Comparison of ENCODE assay signal across 9 mouse cellular contexts in genomic region chr11:109671136-109672020, GRCm38 (mm10). TPM values are rescaled to one million over a fixed set of nuclear protein-coding genes. Genes with fewer than 3 reads are reported as not detected.
DNase-seq lines count a peak whose midpoint lies in the region; ATAC-seq lines count a peak whose summit lies in the region.
"Had no signal": no experiment of that assay in that cellular context is flagged by ENCODE, and none has a peak within 500 bp of the region (broad histone marks: within the 10 kb centered on the region; RNA-seq: fewer than 3 reads in every experiment).

No protein-coding gene starts in this region.

- no peak overlapping the region for H3K4me2 ChIP-seq in liver, embryonic 15.5 days
- no peak overlapping the region for H3K4me2 ChIP-seq in liver, embryonic 12.5 days

- WGBS in liver, embryonic 15.5 days (ENCODE audit: insufficient replicate concordance) = 68% methylated on average over 6 of the region's 6 CpGs
- WGBS in liver, embryonic 12.5 days (ENCODE audit: insufficient replicate concordance) = 70% methylated on average over 6 of the region's 6 CpGs

- no peak overlapping the region for H3K9ac ChIP-seq in liver, embryonic 15.5 days
- H3K9ac ChIP-seq in liver, embryonic 12.5 days = no peak overlapping the region

- peak; percentile 90 for DNase-seq in heart, adult 11 months
- no peak for DNase-seq in heart, postnatal 4 days
- peak; percentile 91 for DNase-seq in NIH3T3 (ENCODE audit: low read depth)
- DNase-seq in left cerebral cortex, adult 18-20 months (ENCODE audit: low spot score in 2 of 2) = no peak
- DNase-seq: adrenal gland, postnatal 36 days had no signal

- H3K27me3 ChIP-seq in liver, embryonic 15.5 days = no peaks in the 10 kb centered on the region
- no peaks in the 10 kb centered on the region for H3K27me3 ChIP-seq in liver, embryonic 12.5 days (replicated peaks)

- peaks cover 48% of the 10 kb centered on the region for H3K36me3 ChIP-seq in liver, embryonic 15.5 days (replicated peaks)
- H3K36me3 ChIP-seq in liver, embryonic 12.5 days = peaks cover 49% of the 10 kb centered on the region

- 0 out of 2 replicates have a peak overlapping the region, but pooled peaks have one; percentile 14 for H3K27ac ChIP-seq in liver, embryonic 15.5 days (replicated peaks)
- no peak overlapping the region for H3K27ac ChIP-seq in liver, embryonic 12.5 days

- no peaks in the 10 kb centered on the region for H3K9me3 ChIP-seq in liver, embryonic 15.5 days (replicated peaks)
- no peaks in the 10 kb centered on the region for H3K9me3 ChIP-seq in liver, embryonic 12.5 days (replicated peaks)

- no peak for ATAC-seq in liver, embryonic 15.5 days (ENCODE audit: insufficient read depth)
- no peak for ATAC-seq in liver, embryonic 12.5 days
- ATAC-seq in monocyte, adult 5-6 weeks (replicated peaks; ENCODE audit: insufficient number of reproducible peaks, low FRiP score, low TSS enrichment, poor library complexity, severe bottlenecking) = peak; percentile 56
- no peak for ATAC-seq in megakaryocyte progenitor cell, adult 5-6 weeks (replicated peaks; ENCODE audit: poor library complexity)

- H3K4me3 ChIP-seq in liver, embryonic 15.5 days (replicated peaks) = no peak overlapping the region
- no peak overlapping the region for H3K4me3 ChIP-seq in liver, embryonic 12.5 days

- H3K4me1 ChIP-seq in liver, embryonic 15.5 days (replicated peaks) = 0 out of 2 replicates have a peak, but pooled peaks cover 5% of the 10 kb centered on the region
- no peaks in the 10 kb centered on the region for H3K4me1 ChIP-seq in liver, embryonic 12.5 days

RNA-seq across cellular contexts. Expression of gene Prkar1a, which starts 22.2 kb away (rescaled TPM):
- 100 to 1,000 TPM; 629 to 659 TPM for total RNA-seq in heart, postnatal 4 days (2021)
- 108 and 113 TPM in 2 replicates for polyA plus RNA-seq in liver, embryonic 15.5 days (2015; fragmentation: Nextera tagmentation; extraction: Ambion mirVana)
- polyA plus RNA-seq in liver, embryonic 12.5 days (2016; fragmentation: Nextera tagmentation; extraction: Ambion mirVana) = 165 and 171 TPM in 2 replicates
- total RNA-seq in monocyte, adult 5-6 weeks (2017) = 124 to 194 TPM (median 167 TPM) in 3 replicates
- 94.1 and 104 TPM in 2 replicates for total RNA-seq in megakaryocyte progenitor cell, adult 5-6 weeks (2015)
- total RNA-seq in megakaryocyte progenitor cell, adult 5-6 weeks (2017) = 59.8 and 77.3 TPM in 2 replicates
- total RNA-seq in left cerebral cortex, adult 18-20 months (2021) = 100 to 1,000 TPM; 618 to 657 TPM

RNA-seq across cellular contexts. Expression of gene Fam20a, which starts 50.7 kb away (rescaled TPM):
- 1 to 10 TPM; 5.1 to 5.8 TPM for total RNA-seq in heart, postnatal 4 days (2021)
- 6.7 and 8.6 TPM in 2 replicates for polyA plus RNA-seq in liver, embryonic 15.5 days (2015; fragmentation: Nextera tagmentation; extraction: Ambion mirVana)
- polyA plus RNA-seq in liver, embryonic 12.5 days (2016; fragmentation: Nextera tagmentation; extraction: Ambion mirVana) = 4.7 and 4.9 TPM in 2 replicates
- 2.3 to 8.6 TPM (median 3.2 TPM) in 3 replicates for total RNA-seq in monocyte, adult 5-6 weeks (2017)
- total RNA-seq in megakaryocyte progenitor cell, adult 5-6 weeks (2015) = not detected in 2 replicates
- total RNA-seq in megakaryocyte progenitor cell, adult 5-6 weeks (2017) = not detected in 2 replicates
- 10 to 100 TPM; 10.6 to 12.2 TPM for total RNA-seq in left cerebral cortex, adult 18-20 months (2021)

RNA-seq across cellular contexts. Expression of gene Wipi1, which starts 59.6 kb away (rescaled TPM):
- total RNA-seq in heart, postnatal 4 days (2021) = 10 to 100 TPM; 85.0 to 86.1 TPM
- 24.2 and 25.9 TPM in 2 replicates for polyA plus RNA-seq in liver, embryonic 15.5 days (2015; fragmentation: Nextera tagmentation; extraction: Ambion mirVana)
- polyA plus RNA-seq in liver, embryonic 12.5 days (2016; fragmentation: Nextera tagmentation; extraction: Ambion mirVana) = 31.7 and 33.5 TPM in 2 replicates
- 1.5 to 4.0 TPM (median 1.9 TPM) in 3 replicates for total RNA-seq in monocyte, adult 5-6 weeks (2017)
- 7.4 and 8.8 TPM in 2 replicates for total RNA-seq in megakaryocyte progenitor cell, adult 5-6 weeks (2015)
- 6.4 and 6.9 TPM in 2 replicates for total RNA-seq in megakaryocyte progenitor cell, adult 5-6 weeks (2017)
- 10 to 100 TPM; 18.4 to 19.3 TPM for total RNA-seq in left cerebral cortex, adult 18-20 months (2021)

Comparison
In these comparisons a context has a peak if more than half of its experiments do, and no peak if none do; other contexts are left out.
1. DNase-seq: peak in heart, adult 11 months (single experiment) and NIH3T3 (single experiment); none in heart, postnatal 4 days (single experiment) and left cerebral cortex, adult 18-20 months (0 of 2).
2. RNA of gene Wipi1, which starts 59.6 kb away (total RNA-seq): 85.0 to 86.1 TPM in heart, postnatal 4 days; 18.4 to 19.3 TPM in left cerebral cortex, adult 18-20 months, 6.4 to 8.8 TPM in megakaryocyte progenitor cell, adult 5-6 weeks and 1.5 to 4.0 TPM in monocyte, adult 5-6 weeks; every median in the first group is over 4 times any median in the second.